Mouse (Mus musculus): ENCODE results near the gene Fosb.

DNA sequence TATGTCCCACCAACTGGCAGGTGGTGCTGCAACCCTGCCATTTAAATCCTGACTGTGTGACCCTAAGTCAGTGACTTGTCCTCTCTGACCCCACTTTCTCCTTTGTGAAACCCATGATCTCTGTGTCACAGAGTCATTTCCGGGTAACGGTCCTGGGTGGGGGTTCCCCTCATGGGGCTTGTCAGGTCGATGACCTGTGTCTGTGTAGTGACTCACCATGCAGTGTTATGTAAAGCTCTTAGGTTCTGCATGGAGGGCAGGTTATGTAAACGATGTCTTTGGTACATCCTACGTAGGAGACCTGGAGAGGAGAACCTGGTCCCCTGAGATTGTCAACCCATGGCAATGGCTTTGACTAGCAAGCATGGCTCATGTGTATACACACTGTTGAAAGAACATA lies 11.6 kb upstream of the Fosb start:
- TF ChIP-seq POLR2A (IDR thresholded peaks at IDR 0.05; ENCODE audit: low read depth, low read length) (no peak), CTCF (IDR thresholded peaks at IDR 0.05; ENCODE audit: extremely low read depth, insufficient read length, insufficient replicate concordance, low read depth, low read length) (no peak)

Data from small intestine, adult 2 months (tissue).